Mouse (Mus musculus) layer of hippocampus, adult 2 months (tissue): ENCODE data around the gene Thoc3. TPM values are rescaled to one million over a fixed set of nuclear protein-coding genes. Genes with fewer than 3 reads are reported as not detected.

Experiments used
- DNase-seq, 2 experiments: peaks; one replicate each; pipeline ENCODE4 v3.0.0; 2022; ENCODE audit warnings: low spot score in 2 of 2
- H3K27ac ChIP-seq: fragments of 200-600 bp; 2 replicates; pipeline ENCODE4 v1.8.1; 2022
- H3K4me3 ChIP-seq: fragments of 200-600 bp; 2 replicates; pipeline ENCODE4 v1.8.1; 2022; ENCODE audit warnings: mild to moderate bottlenecking
- CTCF ChIP-seq: fragments of 200-600 bp; conservative IDR thresholded peaks from 2 replicates; pipeline ENCODE4 v1.8.1; 2022; ENCODE audit warnings: antibody characterized with exemption, mild to moderate bottlenecking, moderate library complexity
- total RNA-seq, 2 experiments: library from RNA; stranded (reverse); gene quantifications; 2 replicates each; pipeline ENCODE4 v1.2.3; 2021

The Thoc3 gene
- total RNA-seq, 2 experiments from 2014 or later, result 34.9 to 39.8 TPM

DNA sequence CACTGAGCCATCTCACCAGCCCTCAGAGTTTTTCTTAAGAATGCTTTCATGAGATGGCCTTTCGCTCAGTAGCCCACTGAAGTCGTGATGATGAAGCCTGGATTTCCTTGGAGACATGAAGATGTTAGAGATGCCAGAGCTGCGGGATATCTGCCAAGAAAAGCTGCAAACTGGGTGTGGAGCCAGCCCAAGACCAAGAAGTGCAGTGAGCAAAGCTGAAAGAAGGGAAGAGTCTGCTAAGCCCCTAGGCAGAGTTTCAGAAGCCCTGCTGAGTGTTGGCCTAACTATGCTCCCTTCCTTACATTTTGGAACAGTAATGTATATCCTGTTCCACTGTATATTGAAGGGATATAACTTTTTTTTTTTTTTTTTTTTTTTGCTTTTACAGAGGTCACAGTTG, 10.6 kb upstream of the Thoc3 start:
- Histone ChIP-seq H3K27ac (no peak overlapping the region), H3K4me3 (no peak overlapping the region)
- no peak for TF ChIP-seq CTCF
- DNase-seq, result no peak

DNA sequence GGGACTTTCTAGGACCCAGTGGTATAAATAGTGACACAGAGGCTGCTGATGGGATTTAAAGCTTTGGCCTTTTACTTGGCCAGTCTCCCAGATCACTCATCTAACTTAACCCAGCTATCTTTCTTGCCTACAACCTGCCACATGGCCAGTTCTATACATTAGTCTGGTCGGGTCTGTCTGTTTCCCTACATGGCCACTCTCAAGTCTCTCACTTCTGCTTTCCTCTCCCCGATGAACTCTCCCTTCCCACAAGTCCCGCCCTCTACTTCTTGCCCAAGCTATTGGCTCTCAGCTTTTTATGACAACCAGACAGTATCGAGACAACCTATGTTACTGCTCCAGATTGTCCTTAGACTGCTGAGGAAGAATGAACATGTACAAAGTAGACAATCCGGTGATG, 7.1 kb upstream of the Thoc3 start:
- H3K27ac ChIP-seq, result no peak overlapping the region
- no peak for DNase-seq
- no peak overlapping the region for H3K4me3 ChIP-seq
- TF ChIP-seq CTCF, result no peak

DNA sequence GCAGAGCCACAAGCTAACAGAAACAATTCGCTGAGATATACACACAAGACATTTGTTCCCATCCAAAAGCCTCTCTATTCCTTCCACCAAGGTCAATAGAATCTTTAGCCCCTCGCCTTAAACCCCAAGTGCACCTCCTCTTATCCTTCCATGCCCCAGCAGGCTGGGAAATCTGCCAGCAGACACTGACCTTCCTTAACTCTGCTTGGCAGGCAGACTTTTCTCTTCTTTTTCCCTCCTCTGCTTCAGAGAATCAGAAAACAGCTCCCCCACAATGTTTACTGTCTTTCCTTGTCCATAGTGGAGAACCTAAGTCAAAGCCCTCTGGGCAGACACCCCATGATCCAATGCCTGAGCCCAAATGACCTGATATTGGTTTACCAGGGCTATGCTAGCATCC, 6.3 kb upstream of the Thoc3 start:
- TF ChIP-seq CTCF, result no peak
- H3K27ac ChIP-seq, result no peak overlapping the region
- DNase-seq, result no peak
- no peak overlapping the region for H3K4me3 ChIP-seq

DNA sequence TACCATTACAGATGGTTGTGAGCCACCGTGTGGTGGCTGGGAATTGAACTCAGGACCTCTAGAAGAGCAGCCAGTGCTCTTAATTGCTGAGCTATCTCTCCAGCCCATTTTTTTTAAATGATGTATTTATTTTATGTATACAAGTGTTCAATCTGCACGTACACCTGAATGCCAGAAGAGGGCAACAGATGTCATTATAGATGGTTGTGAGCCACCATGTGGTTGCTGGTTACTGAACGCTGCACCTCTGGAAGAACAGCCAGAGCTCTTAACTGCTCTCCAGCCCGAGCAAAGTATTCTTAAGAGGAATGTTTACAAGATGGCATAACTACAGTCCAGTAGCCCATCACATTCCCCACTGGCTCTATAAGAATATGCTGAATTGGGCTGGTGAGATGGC, 3.3 kb upstream of the Thoc3 start:
- Histone ChIP-seq H3K4me3 (no peak overlapping the region), H3K27ac (no peak overlapping the region)
- 0 out of 2 replicates have a peak, but pooled peaks have one; percentile 12 for TF ChIP-seq CTCF
- DNase-seq, result no peak

DNA sequence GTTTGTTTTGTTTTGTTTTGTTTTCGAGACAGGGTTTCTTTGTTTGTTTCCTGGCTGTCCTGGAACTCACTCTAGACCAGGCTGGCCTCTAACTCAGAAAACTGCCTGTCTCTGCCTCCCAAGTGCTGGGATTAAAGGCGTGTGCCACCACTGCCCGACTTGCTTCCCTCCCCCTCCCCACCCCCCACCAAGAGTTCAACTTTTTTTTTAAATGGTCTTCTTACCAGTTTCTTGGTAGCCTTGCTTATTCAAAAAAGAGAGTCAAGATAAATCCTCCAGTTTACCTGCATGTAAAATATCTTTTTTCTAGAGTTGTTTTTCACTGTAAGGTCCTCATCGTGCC, 334 bp upstream of the Thoc3 start:
- H3K4me3 ChIP-seq, result peak overlapping the region; percentile 96
- no peak for DNase-seq
- peak overlapping the region; percentile 85 for H3K27ac ChIP-seq
- TF ChIP-seq CTCF, result no peak

DNA sequence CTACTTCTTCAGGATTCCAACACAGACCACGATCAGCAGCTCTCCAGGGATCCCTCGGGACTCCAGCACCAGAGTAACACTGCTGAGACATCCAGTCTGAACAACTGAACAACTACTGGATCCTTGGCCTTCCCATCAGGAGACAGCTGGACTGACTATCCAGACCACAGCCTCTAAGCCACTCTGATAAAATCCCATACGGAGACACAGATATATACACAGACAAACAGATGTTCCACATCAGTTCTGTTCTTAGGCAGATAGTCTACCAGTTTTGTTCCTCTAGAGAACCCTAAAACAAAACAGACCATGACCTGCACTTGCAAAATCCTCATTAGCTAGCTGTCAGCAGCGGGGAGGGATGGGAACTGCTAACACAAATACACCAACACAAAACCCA, 9.4 kb downstream of the Thoc3 start:
- H3K4me3 ChIP-seq, result no peak overlapping the region
- no peak for TF ChIP-seq CTCF
- DNase-seq, result no peak
- H3K27ac ChIP-seq, result no peak overlapping the region

DNA sequence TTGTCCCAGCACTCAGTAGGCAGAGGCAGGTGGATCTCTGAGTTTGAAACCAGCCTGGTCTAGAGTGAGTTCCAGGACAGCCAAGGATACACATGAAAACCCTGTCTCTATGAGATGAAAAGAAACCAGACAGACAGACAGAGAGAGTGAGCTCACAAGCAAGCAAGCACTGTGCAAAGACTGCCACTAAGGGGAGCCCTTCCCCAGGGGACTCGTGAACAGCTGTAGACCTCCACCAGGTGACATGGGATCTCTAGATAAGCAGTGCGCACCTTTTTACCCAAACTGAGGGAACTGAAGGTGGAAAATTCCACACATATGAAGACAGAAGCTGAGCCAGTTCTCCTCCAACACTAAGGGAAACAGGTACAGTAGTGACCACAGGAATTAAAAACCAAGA, 11.6 kb downstream of the Thoc3 start:
- peak; percentile 67 for TF ChIP-seq CTCF
- no peak for DNase-seq
- Histone ChIP-seq H3K27ac (no peak overlapping the region; the same call in 1 of the 2 replicates), H3K4me3 (no peak overlapping the region)

DNA sequence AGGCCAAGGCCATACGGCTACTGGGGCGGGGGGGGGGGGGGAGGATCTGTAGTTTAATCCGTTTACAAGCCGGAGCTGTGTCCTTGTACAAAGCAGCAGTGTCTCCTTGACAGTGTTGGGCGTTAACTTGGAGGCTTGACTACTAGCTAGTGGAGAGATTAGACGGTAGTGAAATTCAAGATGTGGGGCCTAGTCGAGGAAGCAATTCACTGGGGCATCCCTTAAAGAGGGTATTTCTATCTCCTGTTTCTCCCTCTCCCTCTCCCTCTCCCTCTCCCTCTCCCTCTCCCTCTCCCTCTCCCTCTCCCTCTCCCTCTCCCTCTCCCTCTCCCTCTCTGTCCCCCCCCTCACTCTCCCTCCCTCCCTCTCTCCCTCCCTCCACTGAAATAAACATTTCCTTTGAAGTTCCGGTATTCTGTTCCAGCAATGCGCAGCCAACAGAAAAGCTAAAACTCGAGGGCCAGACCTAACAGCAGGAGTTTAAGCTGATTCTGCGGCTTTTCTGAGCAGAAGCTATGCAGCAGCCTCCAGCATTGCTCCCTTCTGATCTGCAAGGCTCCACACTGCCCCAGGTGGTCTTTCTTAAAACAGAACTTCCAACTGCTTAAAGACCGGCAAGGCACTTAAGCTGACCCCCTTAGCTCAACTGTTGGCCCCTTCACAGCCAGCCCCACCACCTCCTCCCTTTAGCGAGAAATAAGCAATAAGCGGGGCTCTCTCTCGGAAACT, 21.0 kb downstream of the Thoc3 start:
- Histone ChIP-seq H3K4me3 (no peak overlapping the region), H3K27ac (peak overlapping the region; percentile 55; the same call in 1 of the 2 replicates)
- TF ChIP-seq CTCF, result peak; percentile 72
- DNase-seq, result peak; percentile 32 to 37

DNA sequence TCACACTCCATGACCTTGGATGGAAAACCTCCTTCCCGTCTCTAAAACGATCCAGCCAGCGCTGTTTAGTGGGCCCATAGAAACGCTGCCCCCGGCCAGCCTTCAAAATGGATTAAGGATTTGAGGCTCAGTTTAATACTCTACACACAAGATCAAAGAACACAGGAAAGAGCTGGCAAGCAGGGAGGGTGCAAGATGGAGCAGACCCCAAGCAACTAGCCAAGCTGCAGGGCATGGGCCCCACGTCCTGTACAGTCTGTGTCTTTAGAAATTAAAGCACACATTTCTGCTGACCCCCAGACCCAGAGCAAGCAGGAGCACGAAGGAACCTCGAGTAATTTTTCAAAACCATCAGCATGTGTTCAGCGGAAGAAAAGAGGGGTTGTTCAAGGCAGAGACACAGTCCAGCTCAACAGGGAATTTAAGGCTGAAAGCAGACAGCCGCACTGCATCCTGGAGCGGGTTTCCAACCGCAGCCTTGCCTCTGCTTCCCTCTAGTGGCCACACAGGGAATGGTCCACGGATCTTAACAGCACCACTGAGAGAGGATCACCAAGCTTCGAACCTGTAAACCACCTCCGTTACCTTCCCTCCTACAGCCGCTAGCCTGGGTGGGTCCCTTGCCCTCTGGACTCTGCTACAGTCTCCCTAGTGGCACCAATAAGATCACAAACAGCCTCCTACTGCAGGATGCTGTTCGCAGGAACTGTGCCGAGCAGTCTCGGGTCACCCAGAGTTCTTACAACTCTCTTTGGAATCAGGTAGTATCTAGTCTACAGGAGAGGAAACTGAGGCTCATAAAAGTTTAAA, 21.8 kb downstream of the Thoc3 start:
- peak overlapping the region; percentile 55 for H3K27ac ChIP-seq
- peak; percentile 99 for TF ChIP-seq CTCF

DNA sequence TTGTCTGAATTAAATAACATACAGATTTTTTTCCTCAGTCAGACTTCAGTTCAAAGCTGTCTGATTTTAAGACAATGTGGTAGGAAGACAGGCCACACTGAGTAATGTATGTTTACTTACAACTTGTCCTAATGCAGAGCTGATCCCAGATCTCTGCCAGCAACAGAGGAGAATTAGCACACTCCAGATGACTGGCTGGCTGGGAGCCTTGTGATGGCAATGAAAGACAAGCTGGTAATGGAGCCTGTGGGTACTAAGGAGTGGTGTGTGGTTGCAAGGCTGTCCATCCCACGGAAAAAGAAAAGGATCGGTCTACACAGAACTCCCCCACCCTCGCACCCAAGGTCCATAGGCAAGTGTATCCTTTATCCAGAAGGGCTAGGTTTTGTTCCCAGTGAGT, 25.0 kb downstream of the Thoc3 start:
- no peak for TF ChIP-seq CTCF
- no peak overlapping the region for H3K4me3 ChIP-seq
- peak; percentile 47 to 66 for DNase-seq
- peak overlapping the region; percentile 71 for H3K27ac ChIP-seq

More for the DNA sequence above, 21.8 kb downstream of the Thoc3 start:
- peak; percentile 88 to 92 for DNase-seq
- H3K4me3 ChIP-seq, result no peak overlapping the region

DNA sequence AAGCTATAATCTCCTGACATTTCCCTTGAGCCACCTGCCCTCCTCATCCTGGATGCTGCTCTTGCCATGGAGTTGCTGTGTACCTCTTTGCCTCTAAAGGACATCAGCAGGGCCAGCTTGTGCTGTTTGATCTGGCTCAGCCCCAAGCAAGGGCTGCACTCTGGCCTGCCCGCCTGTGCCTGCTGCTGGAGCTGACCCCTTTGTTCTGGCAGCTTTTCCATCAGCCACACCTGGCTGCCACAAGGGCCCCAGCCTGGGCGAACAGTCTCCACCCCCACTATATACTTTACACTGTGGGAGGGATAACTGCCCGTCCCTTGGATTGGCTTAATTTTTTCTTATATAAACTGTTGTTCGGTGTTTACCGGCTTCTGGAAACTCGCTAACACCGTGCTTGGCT, 28.7 kb downstream of the Thoc3 start:
- TF ChIP-seq CTCF, result no peak
- Histone ChIP-seq H3K27ac (no peak overlapping the region), H3K4me3 (no peak overlapping the region)
- DNase-seq, result no peak

DNA sequence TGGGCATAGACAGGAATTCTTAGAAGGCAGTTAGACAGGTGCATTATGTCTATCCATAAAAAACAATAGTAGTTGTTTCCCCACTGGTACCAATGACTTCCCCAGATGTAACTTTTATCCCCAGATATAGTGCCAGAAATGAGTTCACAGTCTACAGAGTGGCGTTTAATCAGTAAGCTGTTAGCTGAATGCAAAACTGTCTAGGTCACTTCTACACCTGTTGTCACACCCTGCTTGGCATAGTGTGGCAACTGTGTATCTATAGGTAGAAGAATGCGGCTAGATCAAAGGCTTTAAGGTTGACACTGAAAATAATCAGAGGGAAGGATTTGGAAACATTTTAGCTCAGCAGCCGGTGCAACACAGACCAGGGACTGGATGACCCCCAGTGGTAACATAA, 29.8 kb downstream of the Thoc3 start:
- no peak for DNase-seq
- Histone ChIP-seq H3K27ac (peak overlapping the region; percentile 79), H3K4me3 (no peak overlapping the region)
- no peak for TF ChIP-seq CTCF

DNA sequence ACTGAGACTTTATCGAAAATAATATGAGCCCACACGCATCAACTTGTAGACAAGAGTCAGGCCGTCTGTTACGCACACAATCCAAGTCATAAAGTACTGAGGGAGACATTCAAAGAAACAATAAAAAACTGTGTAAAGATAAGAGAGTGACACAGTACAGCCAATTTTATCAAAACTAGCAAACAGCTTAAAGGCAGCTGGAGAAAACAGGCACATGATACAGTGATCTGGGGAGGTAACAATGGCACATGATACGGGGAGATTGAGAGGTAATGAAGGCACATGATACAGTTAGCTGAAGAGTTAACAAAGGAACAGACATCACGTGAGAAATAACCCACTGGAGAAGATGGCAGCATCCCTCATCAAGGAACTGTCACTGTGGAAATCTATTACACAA, 31.6 kb downstream of the Thoc3 start:
- DNase-seq, result no peak
- TF ChIP-seq CTCF, result no peak

DNA sequence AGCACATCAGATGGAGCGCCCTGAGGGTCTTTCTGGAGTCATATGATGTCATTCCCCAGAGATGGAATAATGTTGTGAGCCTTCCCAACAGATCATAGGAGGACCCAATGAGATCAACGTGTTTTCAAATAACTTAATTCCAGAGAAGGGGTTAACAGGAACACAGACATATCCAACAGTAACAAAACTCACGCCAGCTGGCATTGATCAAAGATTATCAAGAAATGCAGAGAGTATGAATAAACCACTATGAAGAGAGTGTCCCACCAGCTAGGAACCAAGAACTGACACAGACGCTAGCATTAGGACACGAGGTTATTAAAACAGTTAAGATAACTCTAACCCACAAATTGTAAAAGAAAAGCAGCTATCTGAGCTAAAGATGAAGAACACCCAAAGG, 32.0 kb downstream of the Thoc3 start:
- Histone ChIP-seq H3K27ac (no peak overlapping the region), H3K4me3 (no peak overlapping the region)
- no peak for TF ChIP-seq CTCF
- DNase-seq, result no peak

More for the DNA sequence above, 31.6 kb downstream of the Thoc3 start:
- Histone ChIP-seq H3K27ac (peak overlapping the region; percentile 79; the same call in 1 of the 2 replicates), H3K4me3 (no peak overlapping the region)
